Mouse (Mus musculus) thymus, adult 18-20 months (tissue): ENCODE data around the gene Eml6.
"Not testable (repeated sequence)": the region's sequence is repeated elsewhere in the genome, so short reads cannot be mapped to it uniquely, and the experiment has no call there.

Experiments used
- DNase-seq, 2 experiments: peaks; one replicate each; pipeline ENCODE4 v3.0.0; 2022; ENCODE audit warnings: mixed read lengths in 2 of 2

The Eml6 gene

DNA sequence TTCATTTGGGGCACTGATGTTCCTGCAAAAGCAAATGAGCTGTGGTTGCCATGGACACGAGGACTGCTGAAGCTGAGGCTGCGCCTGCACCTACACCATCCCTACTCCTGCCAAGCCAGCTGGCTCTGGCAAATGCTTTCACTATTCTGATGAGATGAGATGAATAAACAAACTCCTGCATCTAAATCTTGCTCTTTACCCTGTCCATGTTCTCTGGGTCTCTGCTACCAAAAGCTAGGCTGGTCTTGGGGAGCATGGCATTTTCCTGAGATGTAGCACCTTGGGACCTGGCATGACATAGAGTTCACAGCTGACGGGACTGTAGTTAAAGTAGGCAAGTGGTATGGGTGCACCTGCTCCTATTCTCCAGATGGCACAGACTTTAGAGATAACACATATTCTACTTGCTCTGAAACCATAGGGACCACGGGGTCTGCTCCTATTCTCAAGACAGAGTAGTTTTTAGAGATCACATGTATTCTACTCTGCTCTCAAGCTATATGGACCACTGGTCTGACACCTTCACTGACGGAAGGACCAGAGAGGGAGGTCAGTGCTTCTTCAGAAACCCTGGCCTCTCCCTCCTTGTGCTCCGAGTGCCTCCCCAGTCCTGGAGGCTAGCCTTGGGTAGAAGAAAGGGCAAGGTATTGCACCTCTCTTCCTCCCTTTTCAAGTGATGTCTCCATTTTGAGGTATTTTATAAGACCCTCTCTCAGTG is 236.8 kb downstream of the Eml6 start:
- DNase-seq = no peak

- no peak for DNase-seq
Measured at GRCm38 (mm10) chr11:29788499-29788898, 237.3 kb downstream of the Eml6 start.

DNA sequence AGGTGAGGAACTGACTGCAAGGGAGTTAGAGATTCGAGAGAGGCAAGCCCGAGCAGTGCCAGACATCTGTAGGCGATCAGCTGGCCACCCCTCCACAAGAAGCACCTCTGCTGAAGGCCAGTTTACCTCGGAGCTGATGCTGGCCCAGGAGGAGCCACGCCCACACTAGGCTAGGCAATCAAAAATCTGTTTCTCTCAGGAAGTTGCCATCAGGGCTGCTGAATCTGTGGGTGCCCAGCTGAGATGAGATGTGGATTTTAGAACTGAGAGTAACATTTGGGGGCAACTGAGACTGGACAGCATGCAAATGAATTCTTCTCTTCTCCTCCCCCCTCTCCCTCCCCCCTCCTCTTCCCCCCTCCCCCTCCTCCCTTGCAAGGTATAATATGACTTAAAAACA is 238.4 kb downstream of the Eml6 start:
- no peak for DNase-seq

DNA sequence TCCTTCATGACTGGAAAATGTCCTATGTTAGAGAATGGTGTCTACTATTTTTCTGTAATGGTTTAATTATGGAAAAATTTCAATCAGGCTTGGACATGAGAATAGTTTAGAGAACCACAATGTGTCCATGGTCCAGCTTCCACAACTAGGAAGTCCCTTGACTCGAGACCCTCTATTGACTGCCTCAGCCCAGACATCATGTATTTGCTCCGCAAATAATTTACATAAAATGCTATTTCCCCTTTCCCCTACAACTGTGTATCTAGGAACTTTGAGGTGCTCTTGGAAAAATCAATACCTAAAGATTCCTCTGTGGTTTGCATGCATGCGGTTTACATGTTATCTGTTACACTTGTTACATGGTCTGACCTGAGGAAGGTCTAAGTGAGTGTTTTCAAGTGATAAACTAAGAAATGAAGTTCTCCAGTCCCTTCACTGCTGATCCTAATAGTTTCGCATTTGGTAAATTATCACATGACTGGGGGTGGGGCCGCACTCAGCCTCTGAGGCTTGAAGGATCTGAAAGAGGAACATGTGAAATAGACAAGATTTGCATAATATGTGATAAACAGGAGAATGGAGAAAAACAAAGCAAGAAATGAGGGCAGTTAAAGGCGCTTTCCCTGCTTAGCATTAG is 239.1 kb downstream of the Eml6 start:
- DNase-seq = no peak

GRCm38 (mm10) chr11:29779409-29780026 is 246.3 kb downstream of the Eml6 start:
- DNase-seq = no peak

GRCm38 (mm10) chr11:29778936-29779335 is 246.9 kb downstream of the Eml6 start:
- DNase-seq = no peak

GRCm38 (mm10) chr11:29777964-29778363 is 247.9 kb downstream of the Eml6 start:
- no peak for DNase-seq

GRCm38 (mm10) chr11:29774760-29775159 is 251.1 kb downstream of the Eml6 start:
- no peak for DNase-seq

- no peak for DNase-seq
Measured at GRCm38 (mm10) chr11:29774296-29774695, 251.5 kb downstream of the Eml6 start.

DNA sequence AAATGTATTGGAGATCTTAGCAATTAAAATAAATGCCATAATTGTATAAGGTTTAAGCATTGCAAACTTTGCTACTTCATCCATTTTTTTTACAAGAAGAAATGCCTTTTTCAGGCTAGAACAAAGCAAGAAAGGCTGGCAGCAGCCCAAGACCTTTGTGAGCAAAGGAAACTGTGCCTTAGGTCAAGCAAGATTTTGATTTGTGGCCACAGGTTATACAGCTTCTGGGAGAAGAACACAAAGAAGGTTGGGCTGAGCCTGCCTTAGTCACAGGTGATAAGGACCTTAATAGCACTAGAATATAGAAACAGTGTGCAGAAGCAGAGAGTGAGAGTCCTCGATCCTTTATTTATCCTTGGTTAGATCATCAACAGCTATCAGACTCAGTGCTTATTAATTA is 253.6 kb downstream of the Eml6 start:
- no peak for DNase-seq

GRCm38 (mm10) chr11:29770666-29771400 is 255.0 kb downstream of the Eml6 start:
- DNase-seq = no peak

- no peak for DNase-seq
Measured at GRCm38 (mm10) chr11:29768523-29768922, 257.3 kb downstream of the Eml6 start.

DNA sequence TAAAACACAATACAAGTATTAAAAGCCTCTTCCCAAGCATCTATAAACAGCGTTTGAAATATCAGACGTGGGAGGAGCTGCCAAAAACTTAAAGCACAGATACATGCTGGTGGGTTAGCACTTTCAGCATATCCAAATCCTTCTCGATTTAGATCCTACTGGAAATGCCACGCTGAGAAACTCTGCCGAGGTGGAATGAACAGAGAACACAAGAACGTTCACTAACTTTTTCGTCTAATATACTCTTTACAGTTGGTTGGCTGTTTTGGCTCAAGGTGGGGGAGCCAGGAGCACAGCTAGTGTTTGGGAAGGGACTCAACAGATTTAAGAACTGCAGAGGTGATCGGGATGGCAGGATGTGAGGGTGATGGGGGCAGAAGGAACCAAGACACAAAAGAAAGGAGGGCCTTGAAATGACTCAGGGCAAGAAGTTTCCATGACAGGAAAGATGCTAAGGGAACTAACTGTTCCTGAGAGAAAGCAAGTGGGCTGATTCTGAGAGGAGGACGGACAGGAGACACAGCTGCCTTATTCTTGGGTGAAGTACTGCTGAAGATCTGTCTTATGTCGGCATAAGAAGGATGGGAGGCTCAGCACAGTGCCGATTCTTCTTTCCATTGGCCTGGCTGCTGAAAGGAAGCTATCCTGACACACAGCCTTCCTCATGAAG is 259.4 kb downstream of the Eml6 start:
- DNase-seq = no peak

- DNase-seq = no peak
Measured at GRCm38 (mm10) chr11:29765063-29765462, 260.8 kb downstream of the Eml6 start.

- no peak for DNase-seq
Measured at GRCm38 (mm10) chr11:29762768-29763167, 263.1 kb downstream of the Eml6 start.

- DNase-seq = no peak
Measured at GRCm38 (mm10) chr11:29761387-29761786, 264.4 kb downstream of the Eml6 start.

GRCm38 (mm10) chr11:29758617-29759016 is 267.2 kb downstream of the Eml6 start:
- no peak for DNase-seq

GRCm38 (mm10) chr11:29756007-29756406 is 269.8 kb downstream of the Eml6 start:
- not testable (repeated sequence) for DNase-seq

GRCm38 (mm10) chr11:29751648-29752611 is 273.9 kb downstream of the Eml6 start:
- DNase-seq = no peak

DNA sequence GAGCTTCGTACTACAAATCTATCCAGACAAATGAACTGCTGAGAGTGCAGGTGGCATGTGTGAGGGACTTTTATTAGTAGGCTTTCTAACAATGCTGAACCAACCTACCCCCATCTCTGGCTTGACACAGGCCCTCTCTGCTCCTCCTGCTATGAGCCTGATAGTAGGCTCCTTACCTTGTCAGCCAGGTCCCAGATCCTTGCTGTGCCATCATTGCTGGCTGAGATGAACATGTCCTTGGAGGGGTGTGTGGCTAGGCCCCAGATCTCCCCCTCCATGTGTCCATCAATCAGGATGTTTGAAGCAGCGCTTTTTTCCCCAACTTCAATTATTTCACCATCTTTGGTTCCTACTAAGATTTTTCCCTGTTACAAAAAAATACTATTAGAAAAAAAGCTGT is 274.8 kb downstream of the Eml6 start:
- no peak for DNase-seq

- no peak for DNase-seq
Measured at GRCm38 (mm10) chr11:29749468-29749829, 276.4 kb downstream of the Eml6 start.
